Comparison of ENCODE assay signal across 8 mouse cellular contexts in genomic region chr6:83459034-83459644, GRCm38 (mm10). TPM values are rescaled to one million over a fixed set of nuclear protein-coding genes. Genes with fewer than 3 reads are reported as not detected.
DNase-seq lines count a peak whose midpoint lies in the region; ATAC-seq and TF ChIP-seq lines count a peak whose summit lies in the region.

TSS of gene Tet3 (minus strand) at chr6:83459084.

- WGBS in embryonic facial prominence, embryonic 14.5 days, result 61% methylated on average over 4 of the region's 4 CpGs
- WGBS in heart, embryonic 15.5 days, result 45% methylated on average over 4 of the region's 4 CpGs
- 79% methylated on average over 4 of the region's 4 CpGs for WGBS in neural tube, embryonic 12.5 days

- no peak within 1 kb of the TSS for H3K9ac ChIP-seq in embryonic facial prominence, embryonic 14.5 days (ENCODE audit: low read depth, low read length)
- H3K9ac ChIP-seq in heart, embryonic 15.5 days, result no peak within 1 kb of the TSS
- H3K9ac ChIP-seq in neural tube, embryonic 12.5 days, result no peak within 1 kb of the TSS

- no peaks in the 10 kb centered on the region for H3K27me3 ChIP-seq in embryonic facial prominence, embryonic 14.5 days (replicated peaks; ENCODE audit: control insufficient read depth, insufficient read depth, low read length)
- no peaks in the 10 kb centered on the region for H3K27me3 ChIP-seq in heart, embryonic 15.5 days
- no peaks in the 10 kb centered on the region for H3K27me3 ChIP-seq in neural tube, embryonic 12.5 days (replicated peaks)

- no peak for TF ChIP-seq CTCF in left cerebral cortex, adult 2 months (IDR thresholded peaks at IDR 0.05)

- H3K36me3 ChIP-seq in embryonic facial prominence, embryonic 14.5 days (ENCODE audit: control insufficient read depth, insufficient read depth, low read length), result no peaks in the 10 kb centered on the region
- no peaks in the 10 kb centered on the region for H3K36me3 ChIP-seq in heart, embryonic 15.5 days
- H3K36me3 ChIP-seq in neural tube, embryonic 12.5 days, result no peaks in the 10 kb centered on the region

- H3K4me3 ChIP-seq in left cerebral cortex, adult 2 months, result no peak within 1 kb of the TSS
- no peak within 1 kb of the TSS for H3K4me3 ChIP-seq in embryonic facial prominence, embryonic 14.5 days (ENCODE audit: low read depth, low read length)
- no peak within 1 kb of the TSS for H3K4me3 ChIP-seq in heart, embryonic 15.5 days
- no peak within 1 kb of the TSS for H3K4me3 ChIP-seq in neural tube, embryonic 12.5 days

- H3K9me3 ChIP-seq in embryonic facial prominence, embryonic 14.5 days (ENCODE audit: control insufficient read depth, low read length), result no peaks in the 10 kb centered on the region
- H3K9me3 ChIP-seq in heart, embryonic 15.5 days (replicated peaks), result no peaks in the 10 kb centered on the region
- no peaks in the 10 kb centered on the region for H3K9me3 ChIP-seq in neural tube, embryonic 12.5 days

- H3K4me1 ChIP-seq in embryonic facial prominence, embryonic 14.5 days (ENCODE audit: control insufficient read depth, insufficient read depth, low read length), result peaks cover 18% of the 10 kb centered on the region
- H3K4me1 ChIP-seq in heart, embryonic 15.5 days (replicated peaks), result peaks cover 35% of the 10 kb centered on the region
- peaks cover 21% of the 10 kb centered on the region for H3K4me1 ChIP-seq in neural tube, embryonic 12.5 days

- intact Hi-C loops in left cerebral cortex, adult 2 months (cut with DNase I), result loop anchor here (5.0 kb wide), 1 partner anchor 38 kb away; no protein-coding TSS in a partner anchor
- intact Hi-C loops in left cerebral cortex, postnatal 25 days (cut with DNase I), result loop anchor here (5.0 kb wide), 1 partner anchor 48 kb away; the partner anchor contains the start of gene Dguok

- no peak within 1 kb of the TSS for H3K27ac ChIP-seq in left cerebral cortex, adult 2 months
- 0 out of 2 replicates have a peak within 1 kb of the TSS, but pooled peaks have one; percentile 24 for H3K27ac ChIP-seq in embryonic facial prominence, embryonic 14.5 days (replicated peaks; ENCODE audit: low read depth, low read length)
- no peak within 1 kb of the TSS for H3K27ac ChIP-seq in heart, embryonic 15.5 days
- no peak within 1 kb of the TSS for H3K27ac ChIP-seq in neural tube, embryonic 12.5 days

- DNase-seq in left cerebral cortex, adult 2 months (ENCODE audit: extremely low spot score in 1 of 2, low spot score in 2 of 2), result no peak
- DNase-seq in left cerebral cortex, adult 9 months (ENCODE audit: low spot score in 2 of 2), result no peak
- no peak for DNase-seq in embryonic facial prominence, embryonic 14.5 days (ENCODE audit: low spot score)
- DNase-seq in left cerebral cortex, postnatal 25 days (ENCODE audit: low spot score in 2 of 2), result no peak
- DNase-seq in frontal cortex, postnatal 10 days (ENCODE audit: low spot score in 2 of 2), result no peak
- no peak for DNase-seq in T-cell, adult 2 months (ENCODE audit: low spot score)

- H3K4me2 ChIP-seq in embryonic facial prominence, embryonic 14.5 days (ENCODE audit: low read depth, low read length), result peak within 1 kb of the TSS; percentile 86; the same call in 1 of the 2 replicates
- H3K4me2 ChIP-seq in heart, embryonic 15.5 days, result no peak within 1 kb of the TSS
- no peak within 1 kb of the TSS for H3K4me2 ChIP-seq in neural tube, embryonic 12.5 days (replicated peaks)

- ATAC-seq in embryonic facial prominence, embryonic 14.5 days (ENCODE audit: low read depth), result no peak
- ATAC-seq in heart, embryonic 15.5 days (replicated peaks; ENCODE audit: insufficient number of reproducible peaks, insufficient read depth, low FRiP score, low read depth), result no peak
- no peak for ATAC-seq in neural tube, embryonic 12.5 days (ENCODE audit: low FRiP score, low read depth)

RNA-seq across cellular contexts. Expression of gene Tet3, which starts in this region (rescaled TPM):
- 10 to 100 TPM; 74.6 to 90.0 TPM for total RNA-seq in left cerebral cortex, adult 2 months (2021)
- 32.4 and 37.3 TPM in 2 replicates for polyA plus RNA-seq in embryonic facial prominence, embryonic 14.5 days (2014; fragmentation: Nextera tagmentation; extraction: Ambion mirVana)
- polyA plus RNA-seq in heart, embryonic 15.5 days (2015; fragmentation: Nextera tagmentation; extraction: Ambion mirVana), result 26.2 and 37.5 TPM in 2 replicates
- total RNA-seq in left cerebral cortex, postnatal 25 days (2021), result 10 to 100 TPM; 86.4 to 87.3 TPM
- 59.8 and 64.5 TPM in 2 replicates for polyA plus RNA-seq in neural tube, embryonic 12.5 days (2016; fragmentation: Nextera tagmentation; extraction: Ambion mirVana)
